Mouse (Mus musculus) R1 (cell line): ENCODE data around the gene Zfp787.

Experiments used
- DNase-seq: peaks from one replicate; pipeline ENCODE4 v3.0.0-alpha.2; 2018; ENCODE audit warnings: low read depth, low spot score

Zfp787 gene

GRCm38 (mm10) chr7:6164671-6165070, 8.9 kb upstream of the Zfp787 start:
- DNase-seq, result no peak

- peak; percentile 57 for DNase-seq
Measured at GRCm38 (mm10) chr7:6162172-6162571, 6.4 kb upstream of the Zfp787 start.

- no peak for DNase-seq
Measured at GRCm38 (mm10) chr7:6161541-6161940, 5.7 kb upstream of the Zfp787 start.

DNA sequence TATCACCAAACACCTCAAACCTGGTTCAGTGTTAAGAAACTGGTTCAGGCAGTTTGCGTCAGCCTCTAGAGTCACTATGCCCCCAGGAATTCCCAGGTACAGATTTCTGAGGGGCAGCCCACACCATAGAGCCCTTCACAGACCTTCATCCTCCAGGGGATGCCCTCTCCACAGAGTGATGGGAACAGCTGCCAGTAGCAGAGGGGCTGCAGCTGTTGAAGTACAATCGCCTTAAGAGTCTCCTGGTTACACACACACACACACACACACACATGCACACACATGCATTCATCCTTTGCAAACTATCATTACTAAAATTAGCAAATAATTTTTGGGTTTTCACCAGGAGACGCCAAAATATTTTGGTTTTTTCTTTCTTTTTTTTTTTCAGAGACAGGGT, 3.8 kb upstream of the Zfp787 start:
- DNase-seq, result no peak

GRCm38 (mm10) chr7:6157479-6157878, 1.7 kb upstream of the Zfp787 start:
- DNase-seq, result no peak

DNA sequence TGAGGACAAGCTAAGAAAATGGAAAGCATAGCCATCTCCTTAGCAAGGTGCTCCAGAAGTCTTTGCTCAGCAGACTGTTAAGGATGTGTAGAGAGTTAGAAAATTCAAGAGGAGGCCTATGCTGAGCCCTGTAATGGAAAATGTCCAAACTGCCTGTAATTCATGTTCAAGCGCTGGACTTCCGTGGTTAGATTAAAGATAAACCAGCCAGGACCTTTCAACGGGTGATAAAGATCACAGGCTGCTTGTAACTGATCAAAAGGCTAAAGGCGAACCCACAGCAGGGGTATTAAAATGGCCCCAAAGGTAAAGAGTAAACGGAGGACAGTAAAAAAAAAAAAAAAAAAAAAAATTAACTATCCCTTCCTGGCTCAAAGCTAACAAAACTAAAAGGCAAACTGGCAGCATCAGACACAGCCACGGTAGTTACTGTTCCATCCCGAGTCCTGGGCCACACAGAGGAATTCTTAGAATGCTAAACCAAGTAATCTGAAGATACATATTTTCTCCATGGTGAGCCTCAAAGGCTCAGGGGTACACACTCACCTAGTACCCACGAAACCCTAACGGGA, 1.2 kb upstream of the Zfp787 start:
- DNase-seq, result no peak

- peak; percentile 86 for DNase-seq
Measured at GRCm38 (mm10) chr7:6155031-6155872, 545 bp downstream of the Zfp787 start.

- DNase-seq, result no peak
Measured at GRCm38 (mm10) chr7:6154164-6154563, 1.6 kb downstream of the Zfp787 start.

DNA sequence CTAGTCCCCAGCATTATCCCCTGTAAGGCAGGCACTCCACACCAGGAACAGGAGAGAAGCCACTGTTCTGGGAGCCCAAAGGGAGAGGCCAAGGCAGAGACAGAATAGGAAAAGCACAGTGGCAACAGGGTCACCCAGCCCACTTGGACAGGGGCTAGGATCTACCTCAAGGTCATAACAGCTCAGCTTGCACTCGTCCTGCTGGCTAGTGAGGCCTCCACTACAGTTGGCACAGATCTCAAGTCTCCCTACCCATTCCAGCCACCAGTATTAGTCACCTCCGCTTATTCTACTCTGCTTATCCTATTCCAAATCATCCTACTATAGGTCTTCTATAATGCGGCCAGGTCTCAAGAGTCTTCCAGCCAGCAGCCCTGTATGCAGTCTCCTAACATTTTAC, 2.7 kb downstream of the Zfp787 start:
- no peak for DNase-seq

GRCm38 (mm10) chr7:6152036-6152435, 3.8 kb downstream of the Zfp787 start:
- no peak for DNase-seq

- DNase-seq, result no peak
Measured at GRCm38 (mm10) chr7:6151266-6151665, 4.5 kb downstream of the Zfp787 start.

DNA sequence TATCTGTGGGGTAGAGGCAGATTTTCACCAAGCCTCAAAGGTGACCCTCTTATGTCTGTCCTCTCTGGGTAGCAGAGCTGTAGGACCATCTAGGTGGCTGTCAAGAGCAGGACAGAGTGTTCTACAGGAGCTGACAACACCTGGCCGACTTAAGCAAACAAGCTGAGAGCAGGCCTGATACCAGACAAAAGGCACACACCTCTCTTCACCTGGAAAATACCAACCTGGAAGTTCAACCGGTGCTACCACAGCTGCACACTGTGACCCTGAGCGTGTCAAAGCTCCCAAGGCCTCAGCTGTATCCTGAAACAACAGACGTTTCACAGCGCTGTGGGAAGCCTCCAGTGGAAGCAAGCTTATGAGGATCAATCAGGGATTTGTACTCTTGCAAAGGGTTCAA, 8.1 kb downstream of the Zfp787 start:
- DNase-seq, result no peak

- DNase-seq, result no peak
Measured at GRCm38 (mm10) chr7:6146982-6147325, 8.8 kb downstream of the Zfp787 start.

- peak; percentile 53 for DNase-seq
Measured at GRCm38 (mm10) chr7:6146194-6146981, 9.4 kb downstream of the Zfp787 start.

DNA sequence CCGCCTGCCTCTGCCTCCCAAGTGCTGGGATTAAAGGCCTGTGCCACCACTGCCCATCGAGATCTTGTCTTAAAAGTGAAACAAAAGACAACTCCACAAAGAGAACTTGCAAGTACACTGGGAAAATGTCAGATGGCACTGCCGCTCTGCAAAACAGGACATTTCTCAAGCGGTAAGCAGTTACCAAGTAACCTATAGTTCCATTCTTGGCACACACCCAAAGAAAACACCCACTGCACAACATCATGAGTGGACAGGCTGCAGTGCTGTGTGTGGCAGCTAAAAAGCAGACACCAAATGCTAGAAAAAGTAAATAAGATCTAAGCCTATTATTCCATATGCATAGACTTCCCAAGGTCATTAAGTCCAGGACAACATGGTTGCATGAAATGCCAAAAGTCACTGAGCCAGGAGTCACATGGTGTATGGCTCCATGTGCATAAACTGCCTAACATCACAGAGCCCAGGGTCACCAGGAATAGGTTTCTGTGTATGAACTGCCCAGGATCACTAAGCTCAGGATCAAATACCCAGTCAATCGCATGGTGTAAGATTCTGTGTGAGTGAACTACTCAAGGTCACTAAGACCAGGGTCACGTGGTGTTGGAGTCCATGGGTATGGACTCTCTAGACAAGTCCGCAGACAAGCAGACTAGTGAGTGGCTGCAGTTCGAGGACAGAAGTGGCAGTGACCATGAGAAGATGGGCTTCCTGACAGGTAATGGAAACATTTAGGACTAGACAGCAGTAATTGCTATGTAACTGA, 10.2 kb downstream of the Zfp787 start:
- peak; percentile 23 for DNase-seq

- DNase-seq, result no peak
Measured at GRCm38 (mm10) chr7:6143991-6144531, 11.7 kb downstream of the Zfp787 start.

DNA sequence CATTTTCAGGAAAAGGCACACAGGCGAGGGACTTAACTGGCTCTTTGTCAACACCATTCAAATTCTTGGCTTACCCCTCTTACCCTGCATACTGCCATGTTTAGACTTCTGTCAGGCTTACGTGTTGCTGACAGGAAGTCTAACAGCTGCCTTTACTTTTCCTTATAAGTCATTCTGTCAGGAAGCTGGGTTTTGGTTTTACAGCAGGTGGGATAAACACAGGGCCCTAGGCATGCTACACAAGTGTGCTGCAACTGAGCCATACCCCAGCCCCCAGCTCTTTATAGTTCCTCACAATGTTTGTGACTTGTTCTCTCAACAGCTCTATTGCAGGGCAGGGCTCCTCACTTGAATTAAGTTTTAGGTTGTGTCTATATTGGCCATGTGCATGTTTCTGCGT, 16.5 kb downstream of the Zfp787 start:
- no peak for DNase-seq

- DNase-seq, result no peak
Measured at GRCm38 (mm10) chr7:6136497-6136896, 19.3 kb downstream of the Zfp787 start.

DNA sequence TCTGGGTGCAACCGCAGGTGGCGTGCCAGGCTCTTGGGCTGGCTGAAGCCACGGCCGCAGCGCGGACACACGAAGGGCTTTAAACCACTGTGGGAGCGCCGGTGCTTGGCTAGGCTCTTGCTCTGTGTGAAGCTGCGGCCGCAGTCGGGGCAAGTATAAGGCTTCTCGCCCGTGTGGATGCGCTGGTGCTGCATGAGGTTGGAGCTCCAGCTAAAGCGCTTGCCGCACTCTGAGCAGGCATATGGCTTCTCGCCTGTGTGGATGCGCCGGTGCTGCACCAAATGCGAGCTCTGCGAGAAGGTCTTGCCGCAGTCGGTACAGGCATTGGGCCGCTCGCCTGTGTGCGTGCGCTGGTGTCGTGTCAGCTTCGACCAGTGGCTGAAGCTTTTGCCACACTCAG, 23.2 kb downstream of the Zfp787 start:
- DNase-seq, result peak; percentile 62

GRCm38 (mm10) chr7:6130346-6130745, 25.5 kb downstream of the Zfp787 start:
- DNase-seq, result peak; percentile 55

- DNase-seq, result peak; percentile 83
Measured at GRCm38 (mm10) chr7:6126690-6127448, 28.9 kb downstream of the Zfp787 start.
